Mouse (Mus musculus): ENCODE data around the gene Rgsl1. TPM values are rescaled to one million over a fixed set of nuclear protein-coding genes. Genes with fewer than 3 reads are reported as not detected.

Rgsl1 gene
- total RNA-seq, 2 experiments from 2014 or later = 1.7 to 2.6 TPM

- intact Hi-C loops (cut with DNase I) = loop anchor here (2.0 to 5.0 kb wide), 3 partner anchors 58 to 262 kb away; partner anchors contain the start of gene Dhx9
- DNase-seq (ENCODE audit: extremely low spot score in 1 of 2, low spot score in 2 of 2) = no peak
- Histone ChIP-seq H3K4me3 (no peak overlapping the region), H3K27ac (no peak overlapping the region)
- no peak for TF ChIP-seq CTCF (IDR thresholded peaks at IDR 0.05)
Observed at GRCm38 (mm10) chr1:153748549-153748948, 95.4 kb downstream of the Rgsl1 start.

- TF ChIP-seq CTCF (IDR thresholded peaks at IDR 0.05) = no peak
- no peak for DNase-seq (ENCODE audit: extremely low spot score in 1 of 2, low spot score in 2 of 2)
- intact Hi-C loops (cut with DNase I) = loop anchor here (2.0 to 5.0 kb wide), 4 partner anchors 59 to 433 kb away; partner anchors contain the start of gene Dhx9
- Histone ChIP-seq H3K27ac (no peak overlapping the region), H3K4me3 (no peak overlapping the region)
Observed at GRCm38 (mm10) chr1:153747861-153748530, 95.9 kb downstream of the Rgsl1 start.

- no peak overlapping the region for H3K4me3 ChIP-seq
- DNase-seq (ENCODE audit: extremely low spot score in 1 of 2, low spot score in 2 of 2) = peak; percentile 71 to 75
- H3K27ac ChIP-seq = no peak overlapping the region
- intact Hi-C loops (cut with DNase I) = loop anchor here (1.0 to 5.0 kb wide), 3 partner anchors 101 to 434 kb away; no protein-coding TSS in a partner anchor
- TF ChIP-seq CTCF (IDR thresholded peaks at IDR 0.05) = peak; percentile 86
Observed at GRCm38 (mm10) chr1:153746728-153747127, 97.2 kb downstream of the Rgsl1 start.

- no peak overlapping the region for H3K4me3 ChIP-seq
- TF ChIP-seq CTCF (IDR thresholded peaks at IDR 0.05) = no peak
- no peak overlapping the region for H3K27ac ChIP-seq
- no peak for DNase-seq (ENCODE audit: extremely low spot score in 1 of 2, low spot score in 2 of 2)
- intact Hi-C loops (cut with DNase I) = loop anchor here (1.0 to 5.0 kb wide), 3 partner anchors 101 to 435 kb away; no protein-coding TSS in a partner anchor
Observed at GRCm38 (mm10) chr1:153746119-153746670, 97.7 kb downstream of the Rgsl1 start.

GRCm38 (mm10) chr1:153742374-153743155 lies 101.4 kb downstream of the Rgsl1 start:
- peak overlapping the region; percentile 6; the same call in 1 of the 2 replicates for H3K4me3 ChIP-seq

DNA sequence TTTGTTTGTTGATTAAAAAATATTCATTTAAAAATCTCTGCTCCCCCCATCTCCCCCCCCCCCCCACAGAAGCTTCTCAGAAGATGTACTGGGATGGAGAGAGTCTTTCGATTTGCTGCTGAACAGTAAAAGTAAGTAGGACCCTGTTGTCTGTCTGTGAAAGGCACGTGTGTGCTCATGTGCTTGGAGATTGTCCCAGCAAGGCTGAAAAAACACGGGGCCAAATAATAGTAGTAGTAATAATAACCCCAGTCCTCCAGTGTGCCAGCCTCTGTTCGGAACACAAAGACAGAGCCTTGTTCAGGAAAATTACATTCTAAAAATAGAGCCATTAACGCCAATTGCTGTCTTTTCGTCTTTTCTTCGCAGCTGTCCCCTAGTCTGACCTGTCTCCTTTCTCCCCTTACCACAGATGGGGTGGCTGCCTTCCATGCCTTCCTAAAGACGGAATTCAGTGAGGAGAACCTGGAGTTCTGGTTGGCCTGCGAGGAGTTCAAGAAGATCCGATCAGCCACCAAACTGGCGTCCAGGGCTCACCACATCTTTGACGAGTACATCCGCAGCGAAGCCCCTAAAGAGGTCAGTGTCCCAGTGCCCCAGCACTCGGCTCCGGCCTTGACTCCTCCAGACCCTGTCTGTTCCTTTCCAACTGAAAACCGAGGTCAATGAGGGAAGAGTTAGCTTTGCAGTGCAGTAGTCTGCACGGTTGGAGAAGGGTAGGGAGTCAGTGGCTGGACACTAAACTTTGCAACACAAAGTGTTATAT lies 102.2 kb downstream of the Rgsl1 start:
- Histone ChIP-seq H3K4me3 (peak overlapping the region; percentile 6; the same call in 1 of the 2 replicates), H3K27ac (no peak overlapping the region)
- no peak for TF ChIP-seq CTCF (IDR thresholded peaks at IDR 0.05)
- DNase-seq (ENCODE audit: extremely low spot score in 1 of 2, low spot score in 2 of 2) = no peak
- intact Hi-C loops (cut with DNase I) = loop anchor here (1.0 to 2.0 kb wide), 2 partner anchors 63 to 182 kb away; no protein-coding TSS in a partner anchor

More at GRCm38 (mm10) chr1:153742374-153743155, 101.4 kb downstream of the Rgsl1 start:
- peak; percentile 98 for TF ChIP-seq CTCF (IDR thresholded peaks at IDR 0.05)
- H3K27ac ChIP-seq = no peak overlapping the region
- intact Hi-C loops (cut with DNase I) = loop anchor here (1.0 kb wide), 1 partner anchor 183 kb away; no protein-coding TSS in a partner anchor
- DNase-seq (ENCODE audit: extremely low spot score in 1 of 2, low spot score in 2 of 2) = peak; percentile 73 to 74

- no peak for DNase-seq (ENCODE audit: extremely low spot score in 1 of 2, low spot score in 2 of 2)
- Histone ChIP-seq H3K27ac (no peak overlapping the region), H3K4me3 (peak overlapping the region; percentile 50)
- intact Hi-C loops (cut with DNase I) = loop anchor here (2.0 kb wide), 1 partner anchor 62 kb away; no protein-coding TSS in a partner anchor
- no peak for TF ChIP-seq CTCF (IDR thresholded peaks at IDR 0.05)
Observed at GRCm38 (mm10) chr1:153740775-153741400, 103.1 kb downstream of the Rgsl1 start.

GRCm38 (mm10) chr1:153740145-153740544 lies 103.8 kb downstream of the Rgsl1 start, which contains the start of gene Rgs16:
Rgs16 (plus strand) TSS chr1:153740349.
- no peak within 1 kb of the TSS for H3K27ac ChIP-seq
- TF ChIP-seq CTCF (IDR thresholded peaks at IDR 0.05) = no peak

DNA sequence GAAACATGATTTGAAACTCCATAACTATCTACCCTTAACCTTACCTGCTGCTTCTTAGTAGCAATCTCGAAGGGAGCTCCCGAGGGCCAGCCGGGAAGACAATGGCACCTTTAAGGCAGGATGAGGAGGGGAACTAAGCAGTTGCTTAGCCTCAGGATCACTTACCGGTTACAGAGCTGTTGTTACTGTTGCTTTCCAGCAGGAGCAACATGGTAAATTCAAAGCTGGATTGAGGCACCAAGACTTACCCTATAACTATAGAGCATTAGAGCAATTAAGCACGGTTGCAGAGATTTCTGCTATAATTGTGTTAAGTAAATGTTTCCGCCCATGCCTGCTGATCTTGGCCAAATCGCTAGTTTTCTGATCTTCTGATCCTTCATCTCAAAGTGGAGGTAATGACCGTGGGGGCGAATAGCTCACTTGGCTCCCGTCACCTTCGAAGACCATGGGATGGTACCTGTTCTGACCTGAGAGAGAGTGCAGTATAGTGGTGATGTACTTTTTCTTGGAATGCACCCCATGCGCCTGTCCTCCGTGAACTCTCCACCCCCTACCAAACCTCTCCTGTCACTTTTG lies 104.4 kb downstream of the Rgsl1 start:
- H3K27ac ChIP-seq = no peak overlapping the region
- intact Hi-C loops (cut with DNase I) = loop anchor here (2.0 kb wide), 1 partner anchor 61 kb away; no protein-coding TSS in a partner anchor
- H3K4me3 ChIP-seq = no peak overlapping the region; the same call in 1 of the 2 replicates
- TF ChIP-seq CTCF (IDR thresholded peaks at IDR 0.05) = no peak; the same call in 1 of the 2 replicates
- no peak for DNase-seq (ENCODE audit: extremely low spot score in 1 of 2, low spot score in 2 of 2)

More at GRCm38 (mm10) chr1:153740145-153740544, 103.8 kb downstream of the Rgsl1 start, which contains the start of gene Rgs16:
- DNase-seq (ENCODE audit: extremely low spot score in 1 of 2, low spot score in 2 of 2) = peak; percentile 62 to 67
- H3K4me3 ChIP-seq = peak within 1 kb of the TSS; percentile 50
- intact Hi-C loops (cut with DNase I) = loop anchor here (2.0 kb wide), 1 partner anchor 61 kb away; no protein-coding TSS in a partner anchor
